Mouse (Mus musculus) urinary bladder, adult 2 months (tissue): ENCODE measurements around the gene Snd1. TPM values are rescaled to one million over a fixed set of nuclear protein-coding genes. Genes with fewer than 3 reads are reported as not detected.

Source experiments
- DNase-seq: peaks from one replicate; pipeline ENCODE4 v3.0.0; 2022; ENCODE audit warnings: low spot score
- polyA plus RNA-seq: library from polyadenylated mRNA; depleted of rRNA; stranded (reverse); fragments of >200 nt; gene quantifications from 2 replicates; pipeline ENCODE4 v1.2.3, GENCODE M21; 2012

Gene Snd1
- polyA plus RNA-seq, 1 experiment: 94.2 TPM

- DNase-seq: no peak
Observed at GRCm38 (mm10) chr6:28546943-28547342, 72.0 kb downstream of the Snd1 start.

- no peak for DNase-seq
Observed at GRCm38 (mm10) chr6:28549374-28549773, 74.4 kb downstream of the Snd1 start.

GRCm38 (mm10) chr6:28550255-28551004, 75.5 kb downstream of the Snd1 start:
- no peak for DNase-seq

GRCm38 (mm10) chr6:28554470-28554869, 79.5 kb downstream of the Snd1 start:
- no peak for DNase-seq

- no peak for DNase-seq
Observed at GRCm38 (mm10) chr6:28555002-28555401, 80.1 kb downstream of the Snd1 start.

GRCm38 (mm10) chr6:28555428-28555827, 80.5 kb downstream of the Snd1 start:
- no peak for DNase-seq

- no peak for DNase-seq
Observed at GRCm38 (mm10) chr6:28557728-28558127, 82.8 kb downstream of the Snd1 start.

GRCm38 (mm10) chr6:28559419-28559818, 84.5 kb downstream of the Snd1 start:
- DNase-seq: no peak

GRCm38 (mm10) chr6:28561291-28561995, 86.5 kb downstream of the Snd1 start:
- no peak for DNase-seq

- no peak for DNase-seq
Observed at GRCm38 (mm10) chr6:28562323-28563044, 87.5 kb downstream of the Snd1 start.

- no peak for DNase-seq
Observed at GRCm38 (mm10) chr6:28567978-28568377, 93.0 kb downstream of the Snd1 start.

GRCm38 (mm10) chr6:28571946-28572345, 97.0 kb downstream of the Snd1 start:
- DNase-seq: no peak

GRCm38 (mm10) chr6:28572991-28573759, 98.2 kb downstream of the Snd1 start:
- no peak for DNase-seq

GRCm38 (mm10) chr6:28576356-28577264, 101.7 kb downstream of the Snd1 start:
- no peak for DNase-seq

GRCm38 (mm10) chr6:28582847-28583246, 107.9 kb downstream of the Snd1 start:
- no peak for DNase-seq

GRCm38 (mm10) chr6:28583399-28583798, 108.5 kb downstream of the Snd1 start:
- DNase-seq: no peak

GRCm38 (mm10) chr6:28586806-28587205, 111.9 kb downstream of the Snd1 start:
- no peak for DNase-seq

GRCm38 (mm10) chr6:28588494-28589171, 113.7 kb downstream of the Snd1 start:
- no peak for DNase-seq

- no peak for DNase-seq
Observed at GRCm38 (mm10) chr6:28592323-28592893, 117.5 kb downstream of the Snd1 start.

- DNase-seq: no peak
Observed at GRCm38 (mm10) chr6:28593708-28594107, 118.8 kb downstream of the Snd1 start.
